Mouse (Mus musculus) liver, adult (tissue): ENCODE measurements around the gene Nrp1.

ENCODE experiments used
- GATA4 ChIP-seq: IDR thresholded peaks from 2 replicates; pipeline ENCODE4 v1.6.1; 2014; ENCODE audit warnings: mild to moderate bottlenecking, low read length; ENCODE audit not compliant: insufficient replicate concordance

Gene Nrp1

GRCm38 (mm10) chr8:128466681-128467430 lies 108.5 kb downstream of the Nrp1 start:
- TF ChIP-seq GATA4: no peak

GRCm38 (mm10) chr8:128470097-128470496 lies 111.7 kb downstream of the Nrp1 start:
- no peak for TF ChIP-seq GATA4

- TF ChIP-seq GATA4: no peak
Observed at GRCm38 (mm10) chr8:128471186-128471585, 112.8 kb downstream of the Nrp1 start.

GRCm38 (mm10) chr8:128472871-128473270 lies 114.5 kb downstream of the Nrp1 start:
- TF ChIP-seq GATA4: no peak

GRCm38 (mm10) chr8:128473456-128474239 lies 115.2 kb downstream of the Nrp1 start:
- TF ChIP-seq GATA4: no peak

- no peak for TF ChIP-seq GATA4
Observed at GRCm38 (mm10) chr8:128474614-128475013, 116.2 kb downstream of the Nrp1 start.

- no peak for TF ChIP-seq GATA4
Observed at GRCm38 (mm10) chr8:128476206-128476605, 117.8 kb downstream of the Nrp1 start.

- TF ChIP-seq GATA4: no peak
Observed at GRCm38 (mm10) chr8:128478017-128478416, 119.6 kb downstream of the Nrp1 start.

GRCm38 (mm10) chr8:128479309-128480013 lies 121.1 kb downstream of the Nrp1 start:
- TF ChIP-seq GATA4: peak; percentile 33; the same call in 1 of the 2 replicates

- no peak for TF ChIP-seq GATA4
Observed at GRCm38 (mm10) chr8:128480896-128481665, 122.7 kb downstream of the Nrp1 start.

GRCm38 (mm10) chr8:128483344-128483743 lies 124.9 kb downstream of the Nrp1 start:
- TF ChIP-seq GATA4: no peak

- TF ChIP-seq GATA4: no peak; the same call in 1 of the 2 replicates
Observed at GRCm38 (mm10) chr8:128484720-128485124, 126.3 kb downstream of the Nrp1 start.

- TF ChIP-seq GATA4: no peak
Observed at GRCm38 (mm10) chr8:128486043-128486442, 127.6 kb downstream of the Nrp1 start.

GRCm38 (mm10) chr8:128487966-128488931 lies 129.8 kb downstream of the Nrp1 start:
- peak; percentile 85 for TF ChIP-seq GATA4
